In the genomic region with DNA sequence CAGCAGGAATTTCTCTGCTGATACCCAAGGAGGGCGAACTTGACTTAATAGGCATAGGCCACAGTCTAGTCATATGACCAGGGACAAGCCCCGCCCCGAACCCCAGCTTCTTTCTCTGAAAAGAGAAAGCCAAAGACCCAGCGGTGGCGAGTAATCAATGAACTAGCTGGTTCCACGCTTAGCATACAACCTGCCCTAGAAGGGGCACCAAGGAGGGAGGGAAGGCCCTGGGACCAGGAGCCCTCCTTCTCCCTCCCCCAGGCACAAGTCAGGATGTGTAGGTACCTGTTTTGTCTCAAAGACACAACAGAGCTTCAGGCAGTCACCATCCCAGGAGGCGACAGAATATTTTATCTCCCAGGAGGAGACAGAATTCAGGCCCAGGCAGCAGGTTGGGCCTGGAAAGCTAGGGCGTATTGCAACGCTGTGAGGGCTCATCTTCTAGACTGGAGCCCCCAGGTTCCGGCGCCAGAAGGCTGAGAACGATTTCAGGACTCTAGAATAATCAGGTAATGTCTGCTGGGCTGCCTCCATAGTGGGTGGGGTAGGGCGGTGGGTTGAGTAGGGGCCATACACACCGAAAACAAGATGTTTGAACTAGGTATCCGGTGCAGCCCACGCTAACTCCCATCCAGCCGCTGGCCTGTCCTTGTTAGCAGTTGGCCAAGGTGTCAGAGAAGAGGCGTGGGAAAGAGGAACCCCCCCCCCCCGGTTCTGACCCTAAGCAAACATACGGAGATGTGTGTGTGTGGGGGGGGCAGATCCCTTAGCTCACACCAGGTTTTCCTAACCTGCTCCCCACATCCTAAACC, we compare ENCODE assay signal across 8 mouse cellular contexts. TPM values are rescaled to one million over a fixed set of nuclear protein-coding genes. Genes with fewer than 3 reads are reported as not detected.
A peak's percentile ranks its signal among the peaks of the same experiment; 100 is the strongest.
DNase-seq lines count a peak whose midpoint lies in the region; ATAC-seq lines count a peak whose summit lies in the region.

A gene (plus strand): TSS at position 117 of the 812 bp plus-strand sequence.

- ATAC-seq in erythroid progenitor cell, adult 5-6 weeks (replicated peaks; ENCODE audit: low FRiP score, poor library complexity, severe bottlenecking): peak; percentile 57

- peak; percentile 57 for DNase-seq in CD4-positive, CD25-positive, alpha-beta regulatory T cell, adult 2 months (ENCODE audit: low read depth, low spot score)
- peak in 1 of 2 experiments; percentile 35 for DNase-seq in adrenal gland, adult 18-20 months (ENCODE audit: low spot score in 2 of 2)
- DNase-seq in heart, postnatal 25 days (ENCODE audit: low spot score): no peak
- no peak for DNase-seq in layer of hippocampus, adult 8-10 months (ENCODE audit: low spot score in 2 of 2)
- peak; percentile 37 for DNase-seq in lung, postnatal 14 days
- peak; percentile 66 to 76 for DNase-seq in spleen, postnatal 4 days (ENCODE audit: low spot score in 2 of 2)
- no peak for DNase-seq in frontal cortex, postnatal 10 days (ENCODE audit: low spot score in 2 of 2)

- intact Hi-C loops in heart, postnatal 25 days (cut with DNase I): loop anchor here (2.0 to 5.0 kb wide), 2 partner anchors 20 to 49 kb away; no protein-coding TSS in a partner anchor

RNA-seq across cellular contexts. Expression of the gene that starts here (rescaled TPM):
- total RNA-seq in adrenal gland, adult 18-20 months (2021): 10 to 100 TPM; 66.3 to 79.0 TPM
- 7.9 and 13.4 TPM in 2 replicates for total RNA-seq in erythroid progenitor cell, adult 5-6 weeks (2015; ENCODE audit: low replicate concordance)
- total RNA-seq in erythroid progenitor cell, adult 5-6 weeks (2017; ENCODE audit: low replicate concordance): 18.4 and 23.1 TPM in 2 replicates
- total RNA-seq in heart, postnatal 25 days (2021): 10 to 100 TPM; 32.6 to 37.6 TPM
- total RNA-seq in layer of hippocampus, adult 8-10 months (2022): 100 to 1,000 TPM in 2 of 4 experiments, 10 to 100 TPM in 2; 91.6 to 133 (median 103) TPM

Comparison
In these comparisons a context has a peak if more than half of its experiments do, and no peak if none do; other contexts are left out.
1. DNase-seq: peak in CD4-positive, CD25-positive, alpha-beta regulatory T cell, adult 2 months (single experiment), lung, postnatal 14 days (single experiment) and spleen, postnatal 4 days (2 of 2); none in heart, postnatal 25 days (single experiment), layer of hippocampus, adult 8-10 months (0 of 2) and frontal cortex, postnatal 10 days (0 of 2).